Mouse (Mus musculus) induced T-regulatory cell, adult 2 months (primary cell): ENCODE results near the gene Rhbdf2.
A peak's percentile ranks its signal among the peaks of the same experiment; 100 is the strongest.
"Not testable (repeated sequence)": the region's sequence is repeated elsewhere in the genome, so short reads cannot be mapped to it uniquely, and the experiment has no call there.

Experiments used
- DNase-seq: peaks from one replicate; pipeline ENCODE4 v3.0.0-alpha.2; 2012; ENCODE audit warnings: low read depth

Gene Rhbdf2

DNA sequence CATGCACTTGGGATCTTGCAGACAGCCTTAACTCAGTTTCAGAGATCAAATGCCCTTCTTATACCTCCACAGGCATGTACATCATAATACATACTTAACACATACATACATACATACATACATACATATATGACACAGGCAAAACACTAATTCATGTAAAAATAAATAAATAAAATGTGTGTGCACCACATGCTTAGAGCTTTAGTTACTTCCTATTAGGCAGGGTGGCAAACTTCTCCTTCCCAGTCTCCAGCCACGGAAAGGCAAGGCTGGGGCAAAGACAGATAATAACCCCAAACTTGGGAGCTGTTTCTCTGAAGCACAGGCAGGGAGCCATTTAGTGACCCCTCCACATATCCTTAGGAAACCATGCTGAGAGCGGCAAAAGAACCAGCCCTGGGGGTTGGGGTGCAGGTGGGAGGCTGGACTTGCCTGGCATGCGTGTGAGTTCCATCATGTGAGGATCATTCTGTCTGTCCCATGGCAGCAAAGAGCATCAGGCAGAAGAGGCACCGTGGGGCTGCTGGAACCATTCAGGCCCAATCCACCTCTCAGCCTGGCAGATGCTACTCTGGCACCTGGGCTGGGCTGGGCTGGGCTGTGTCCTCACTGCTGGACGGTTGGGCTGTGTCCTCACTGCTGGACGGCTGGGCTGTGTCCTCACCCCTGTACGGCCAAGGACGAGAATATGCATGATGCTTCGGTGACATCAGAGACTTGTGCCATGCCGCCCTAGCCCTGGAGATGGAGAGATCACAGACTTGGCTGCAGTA, at the start of gene Rhbdf2:
Rhbdf2 (minus strand) TSS at position 721 of the 773 bp plus-strand sequence.
- DNase-seq = no peak

DNA sequence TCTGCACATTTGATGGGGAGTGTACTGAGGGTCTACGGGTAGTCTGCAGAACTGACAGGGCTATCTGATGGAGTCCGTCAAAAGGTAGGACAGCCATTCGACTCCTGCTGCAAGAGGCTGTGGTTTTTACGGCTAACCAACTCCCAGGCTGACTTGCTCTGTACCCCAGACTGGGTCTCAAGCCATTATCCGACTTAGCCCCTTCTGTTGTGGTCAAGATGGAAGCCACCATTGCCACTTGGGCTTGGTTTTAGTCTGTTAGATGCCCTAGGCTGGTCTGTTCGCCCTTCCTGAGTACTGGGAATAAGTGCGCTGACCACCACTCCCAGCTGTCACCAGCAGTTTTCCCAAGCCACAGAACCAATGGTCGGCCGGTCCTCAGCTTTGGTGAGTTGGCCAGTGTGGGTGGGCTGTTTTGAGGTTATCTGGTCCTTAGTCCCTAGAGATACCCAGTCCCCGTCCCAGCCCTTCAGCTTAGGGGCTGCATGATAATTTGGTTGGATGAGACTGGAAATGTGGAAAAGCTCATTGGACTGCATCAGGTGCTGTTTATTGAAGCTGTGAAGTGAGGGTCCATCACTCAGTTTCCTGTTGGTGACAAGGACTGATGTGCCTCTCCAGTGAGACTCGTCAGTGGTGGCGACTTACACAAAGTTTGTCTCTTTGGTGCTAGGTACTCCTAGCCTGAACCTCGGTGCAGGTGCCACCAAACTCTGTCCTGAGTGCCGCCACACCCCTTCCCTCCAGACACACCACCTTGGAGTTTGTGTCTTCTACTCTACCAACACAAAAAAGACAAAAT, 49.6 kb upstream of the Rhbdf2 start:
- no peak for DNase-seq

DNA sequence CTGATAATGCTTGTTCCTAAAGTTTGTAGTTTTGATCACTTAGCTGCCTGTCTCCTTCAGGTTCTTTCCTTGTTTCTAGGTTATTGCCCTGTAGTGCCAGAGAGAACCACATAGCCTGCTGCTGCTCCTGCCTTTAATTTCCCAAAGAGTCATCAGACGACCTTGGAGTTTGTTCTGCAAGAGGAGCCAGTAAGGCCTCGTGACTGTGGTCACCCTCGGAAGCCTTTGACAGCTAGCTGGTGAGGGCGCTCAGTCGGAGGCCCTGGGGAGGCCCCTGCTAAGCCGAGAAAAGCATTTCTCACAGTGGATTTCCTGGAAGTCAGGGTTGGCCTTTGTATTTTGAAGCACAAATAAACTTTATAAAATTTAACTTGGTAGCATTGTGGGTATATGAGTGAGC, 48.6 kb upstream of the Rhbdf2 start:
- not testable (repeated sequence) for DNase-seq

GRCm38 (mm10) chr11:116674616-116675379, 48.0 kb upstream of the Rhbdf2 start:
- DNase-seq = no peak

DNA sequence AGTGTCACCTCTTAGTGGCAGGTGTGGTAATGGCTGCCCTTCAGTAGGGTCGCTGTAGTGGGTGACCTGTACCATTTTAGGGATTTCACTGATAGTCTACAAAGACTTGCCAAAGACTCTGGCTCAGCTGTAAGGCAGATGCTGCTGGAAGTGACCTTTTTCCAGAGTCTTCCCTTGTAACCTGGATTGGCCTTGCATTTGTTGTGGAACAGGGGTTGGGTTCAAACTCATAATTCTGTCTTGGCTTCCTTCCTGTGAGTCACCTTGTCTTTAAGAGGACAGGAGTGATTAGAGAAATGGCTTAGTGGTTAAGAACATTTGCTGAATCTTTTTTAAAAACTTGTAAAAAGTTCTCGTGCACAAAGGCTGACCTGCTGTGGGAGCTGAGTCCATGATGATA, 46.6 kb upstream of the Rhbdf2 start:
- DNase-seq = no peak

- peak; percentile 37 for DNase-seq
These were observed 45.8 kb upstream of the Rhbdf2 start for GRCm38 (mm10) chr11:116672595-116672994.

GRCm38 (mm10) chr11:116671845-116672434, 45.1 kb upstream of the Rhbdf2 start:
- DNase-seq = no peak

DNA sequence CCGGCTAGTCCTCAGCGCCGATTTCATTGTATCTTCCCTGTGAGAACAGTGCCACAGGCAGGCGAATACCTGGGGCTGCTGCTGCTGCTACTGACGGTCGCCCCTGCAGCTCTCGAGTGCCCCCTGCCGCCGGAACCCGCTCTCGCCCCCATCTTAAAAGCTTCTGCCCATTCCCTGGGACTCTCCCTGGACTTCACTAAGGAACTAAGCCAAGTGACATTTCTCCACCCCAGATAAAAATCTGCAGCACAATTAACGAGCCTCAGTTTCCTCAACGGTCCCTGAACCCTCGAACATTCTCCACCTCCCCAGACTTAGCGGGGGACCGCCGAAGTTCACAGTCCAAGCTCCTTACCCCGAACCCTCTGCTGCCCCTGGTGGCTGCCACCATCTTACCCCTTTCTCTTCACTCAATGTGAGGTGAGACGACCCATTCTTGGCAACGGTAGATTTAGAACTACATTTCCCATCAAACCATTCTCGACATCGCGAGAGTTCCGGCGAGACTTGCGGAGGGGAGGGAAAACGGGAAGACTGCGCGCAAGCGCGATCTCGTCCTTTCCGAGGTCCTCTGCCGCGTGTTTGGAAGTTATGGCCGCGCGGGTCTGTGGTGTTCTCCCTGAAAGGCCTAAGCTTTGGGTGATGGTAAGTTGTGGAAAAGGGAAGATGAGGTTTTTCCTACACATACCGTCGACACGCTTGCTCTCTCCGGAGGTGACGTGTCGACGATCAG, 44.5 kb upstream of the Rhbdf2 start:
- DNase-seq = peak; percentile 100

GRCm38 (mm10) chr11:116670386-116670785, 43.6 kb upstream of the Rhbdf2 start:
- no peak for DNase-seq

GRCm38 (mm10) chr11:116669787-116670365, 43.1 kb upstream of the Rhbdf2 start:
- peak; percentile 88 for DNase-seq

DNA sequence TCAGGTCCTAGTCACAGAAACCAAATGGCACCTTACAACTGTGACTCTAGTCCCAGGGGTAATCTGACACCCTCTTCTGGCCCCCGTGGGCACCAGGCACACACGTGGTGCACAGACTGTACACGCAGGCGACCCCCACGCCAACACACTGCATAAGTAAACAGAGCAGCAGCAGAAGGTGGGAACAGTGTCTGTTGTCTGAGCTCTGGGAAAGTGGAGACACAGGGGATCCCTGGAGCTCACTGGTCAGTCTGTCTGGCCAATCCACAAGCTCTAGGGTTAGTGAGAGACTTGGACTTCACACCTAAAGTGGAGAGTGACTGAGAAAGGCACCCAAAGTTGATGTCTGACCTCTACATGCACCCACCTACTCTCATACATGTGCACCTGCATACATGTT, 42.5 kb upstream of the Rhbdf2 start:
- DNase-seq = no peak

GRCm38 (mm10) chr11:116668839-116669238, 42.0 kb upstream of the Rhbdf2 start:
- DNase-seq = peak; percentile 35

- peak; percentile 63 for DNase-seq
These were observed 41.6 kb upstream of the Rhbdf2 start for GRCm38 (mm10) chr11:116668381-116668825.

DNA sequence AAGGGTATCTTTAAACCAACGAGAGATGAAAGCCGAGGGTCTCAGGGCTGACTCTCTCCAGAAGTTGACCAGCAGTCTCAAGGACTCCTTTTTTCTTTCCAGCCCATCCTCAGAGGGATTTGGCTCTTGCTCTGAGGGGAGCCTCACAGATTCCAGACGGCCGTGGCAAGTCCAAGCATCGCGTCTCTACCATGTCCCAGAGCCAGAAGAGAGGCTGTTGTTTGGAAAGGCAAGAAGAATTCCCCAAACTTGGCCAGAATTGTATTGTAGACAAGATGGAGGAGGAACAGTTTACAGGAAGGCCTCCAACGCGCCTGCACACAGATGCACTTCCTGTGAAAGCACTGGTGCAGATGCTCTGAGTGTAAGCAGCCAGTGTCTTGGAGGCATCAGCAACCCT, 41.1 kb upstream of the Rhbdf2 start:
- no peak for DNase-seq

- not testable (repeated sequence) for DNase-seq
These were observed 40.2 kb upstream of the Rhbdf2 start for GRCm38 (mm10) chr11:116667012-116667411.

DNA sequence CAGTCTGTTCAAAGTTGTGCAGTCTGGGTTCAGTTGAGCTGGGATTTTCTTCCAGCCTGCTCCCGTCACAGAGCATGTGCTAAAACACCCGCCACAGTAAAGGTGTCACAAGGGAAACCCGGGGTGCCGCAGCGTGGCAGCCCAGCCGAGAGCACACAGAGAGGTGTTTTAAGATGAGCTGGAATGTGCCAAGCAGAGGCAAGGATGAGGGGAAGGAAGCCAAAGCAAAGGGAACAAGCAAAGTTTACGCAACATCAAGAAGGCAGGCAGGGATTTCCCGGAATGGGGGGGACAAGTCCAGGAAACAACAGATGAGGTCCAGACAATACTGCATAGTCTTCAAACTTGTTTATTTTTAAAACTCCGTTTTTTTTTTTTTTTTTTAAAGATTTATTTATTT, 39.7 kb upstream of the Rhbdf2 start:
- DNase-seq = no peak

GRCm38 (mm10) chr11:116665289-116665688, 38.5 kb upstream of the Rhbdf2 start:
- no peak for DNase-seq

DNA sequence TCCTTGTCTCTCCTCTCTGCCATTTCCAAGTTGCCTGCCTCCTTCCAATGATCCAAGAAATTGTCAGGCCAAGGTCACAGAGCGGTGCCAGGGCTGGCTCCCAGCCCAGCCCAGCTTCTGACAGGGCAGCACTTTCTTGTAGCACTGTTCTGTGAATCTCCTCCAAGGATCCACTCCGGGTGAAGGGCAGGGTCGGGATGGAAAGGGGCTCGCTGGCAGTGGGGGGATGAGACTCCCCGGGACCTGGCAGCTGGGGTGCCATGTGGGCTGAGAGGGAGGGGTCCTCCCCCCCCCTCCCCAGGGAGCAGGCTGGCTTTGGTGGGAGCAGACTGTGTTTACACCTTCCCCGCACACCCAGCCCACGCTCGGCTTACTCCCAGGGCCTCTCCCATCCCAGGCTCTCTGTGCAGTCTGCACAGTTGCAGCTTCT, 35.1 kb upstream of the Rhbdf2 start:
- no peak for DNase-seq

- DNase-seq = no peak
These were observed 34.6 kb upstream of the Rhbdf2 start for GRCm38 (mm10) chr11:116661291-116661947.

DNA sequence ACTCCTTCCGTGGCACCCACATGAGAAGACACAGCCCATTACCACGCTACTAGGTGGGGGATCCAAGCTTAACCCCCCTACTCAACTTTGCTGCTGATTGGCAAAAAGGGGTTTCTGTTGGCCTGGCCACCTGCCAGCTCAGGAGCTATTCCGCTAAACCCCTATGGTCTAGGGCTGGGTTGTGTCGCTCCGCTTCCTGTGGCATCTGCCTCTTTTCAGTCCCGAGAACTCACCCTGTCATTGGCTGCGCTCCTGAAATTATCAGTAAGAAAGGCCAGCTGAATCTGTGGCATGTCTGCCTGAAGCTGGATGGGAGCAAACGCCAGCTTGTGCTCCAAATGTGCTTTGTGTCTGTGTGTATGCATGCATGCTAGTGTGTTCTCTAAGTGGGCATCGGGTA, 33.4 kb upstream of the Rhbdf2 start:
- no peak for DNase-seq
